Mouse (Mus musculus) cerebellum, postnatal 25 days (tissue): ENCODE measurements at regions not wholly inside any gene's neighbourhood (a gene's known extent, or its start where the extent isn't known, plus 50 kb on each side); places are given as distances from the start of the nearest gene placed in this dataset.

ENCODE experiments used
- DNase-seq, 2 experiments: peaks; one replicate each; pipeline ENCODE4 v3.0.0; 2021; ENCODE audit warnings: mixed read lengths in 2 of 2

- DNase-seq = peak in 1 of 2 experiments; percentile 3
These were observed 244.0 kb upstream of the Gnaz start for GRCm38 (mm10) chr10:74722971-74723370.

DNA sequence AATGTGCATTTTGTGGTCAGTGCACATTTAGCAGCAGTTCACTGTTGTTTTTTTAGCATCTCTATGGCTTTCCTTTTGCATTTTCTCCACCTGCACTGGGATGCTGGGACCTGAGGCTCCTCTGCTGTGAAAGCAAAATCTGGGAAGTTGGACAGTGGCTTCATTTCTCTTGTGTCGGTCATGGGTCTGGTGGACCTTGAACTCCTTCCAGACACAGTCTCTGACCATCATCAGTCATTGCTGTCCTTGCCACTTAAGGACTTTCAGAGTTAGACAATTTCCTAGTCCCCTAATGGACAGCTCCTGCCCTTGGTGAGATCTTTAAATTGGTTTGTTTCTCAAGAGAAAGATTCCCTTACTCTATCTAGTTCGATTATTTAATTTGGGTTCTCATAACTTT, 217.5 kb upstream of the Gnaz start:
- no peak for DNase-seq

GRCm38 (mm10) chr10:74750879-74751278, 216.1 kb upstream of the Gnaz start:
- no peak for DNase-seq

- no peak for DNase-seq
These were observed 206.2 kb upstream of the Gnaz start for GRCm38 (mm10) chr10:74760734-74761133.

GRCm38 (mm10) chr10:74789245-74789644, 177.7 kb upstream of the Gnaz start:
- no peak for DNase-seq

GRCm38 (mm10) chr10:74789987-74790386, 177.0 kb upstream of the Gnaz start:
- no peak for DNase-seq

- no peak for DNase-seq
These were observed 143.6 kb upstream of the Gnaz start for GRCm38 (mm10) chr10:74823395-74823794.

DNA sequence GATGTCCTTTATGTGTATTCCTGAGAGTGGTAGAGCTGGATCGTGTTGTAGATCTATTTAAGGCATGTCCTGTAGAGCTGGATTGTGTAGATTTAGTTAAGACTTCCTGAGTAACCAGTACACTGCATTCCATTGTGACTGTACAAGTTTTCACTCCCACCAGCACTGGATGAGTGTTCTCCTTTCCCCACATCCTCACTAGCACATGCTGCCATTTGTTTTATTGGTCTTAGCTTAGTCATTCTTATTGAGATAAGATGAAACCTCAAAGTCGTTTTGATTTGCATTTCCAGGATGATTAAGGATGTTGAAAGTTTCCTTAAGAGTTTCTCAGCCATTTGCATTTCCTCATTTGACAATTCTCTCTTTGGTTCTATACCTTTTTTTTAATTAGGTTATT, 132.6 kb upstream of the Gnaz start:
- no peak for DNase-seq

DNA sequence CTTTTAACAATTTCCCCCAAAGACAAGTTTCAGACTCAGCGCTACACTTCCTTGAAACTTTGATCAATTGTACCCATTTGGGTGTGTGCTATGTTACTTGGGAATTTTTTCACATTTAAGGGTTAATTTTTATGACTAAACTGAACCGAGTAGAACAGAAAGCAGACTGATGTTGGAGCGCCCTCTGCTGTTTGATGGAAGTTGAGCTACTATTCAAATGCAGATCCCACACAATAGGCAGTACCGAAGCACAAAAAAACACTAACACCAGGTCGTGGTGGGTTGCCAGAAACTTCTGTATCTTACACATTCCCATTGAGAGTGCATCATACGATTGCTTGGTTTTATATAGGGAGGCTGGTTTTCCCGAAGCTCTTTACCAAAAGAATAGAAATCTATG, 118.6 kb upstream of the Gnaz start:
- peak; percentile 51 to 77 for DNase-seq

DNA sequence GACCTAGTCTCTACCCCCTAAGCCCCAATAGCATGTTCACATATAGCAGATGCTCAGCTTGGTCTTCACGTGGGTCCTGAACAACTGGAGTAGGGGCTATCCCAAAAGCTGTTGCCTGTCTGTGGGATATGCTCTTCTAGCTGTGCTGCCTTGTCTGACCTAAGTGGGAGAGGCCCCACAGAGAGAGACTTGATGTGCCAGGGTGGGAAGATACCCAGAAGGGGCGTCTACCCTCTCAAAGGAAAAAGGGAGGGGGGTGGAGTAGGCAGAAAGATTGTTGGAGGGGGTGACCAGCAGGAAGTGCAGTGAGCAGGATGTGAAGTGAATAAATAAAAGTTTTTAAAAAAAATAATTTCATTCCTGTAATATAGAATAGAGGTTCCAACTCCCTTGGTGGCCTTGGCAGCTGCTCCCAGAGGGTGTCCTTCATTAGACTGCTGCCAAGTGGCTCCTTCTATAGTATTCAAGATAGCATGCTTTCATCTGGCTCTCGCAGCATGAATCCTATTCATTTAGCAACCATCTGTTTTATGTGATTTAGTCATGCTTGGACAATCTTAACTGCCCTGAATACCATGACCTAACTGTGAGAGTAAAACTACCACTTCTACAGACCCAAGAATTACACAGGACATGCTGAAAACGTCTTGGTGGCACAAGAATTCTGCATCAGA, 111.8 kb upstream of the Gnaz start:
- peak; percentile 41 to 66 for DNase-seq
